Mouse (Mus musculus) spleen, adult 2 months (tissue): Measurements from ENCODE around the gene Gpat3.

ENCODE experiments used
- CTCF ChIP-seq: fragments of 200-500 bp; IDR thresholded peaks from 2 replicates; pipeline ENCODE4 v1.5.1; 2011; ENCODE audit warnings: mild to moderate bottlenecking, inconsistent platforms; ENCODE audit not compliant: insufficient read depth, insufficient read length, insufficient replicate concordance; ENCODE audit errors: extremely low read depth
- POLR2A ChIP-seq: fragments of 200-500 bp; IDR thresholded peaks from 2 replicates; pipeline ENCODE4 v1.6.1; 2011; ENCODE audit warnings: low read depth, low read length, inconsistent platforms

GRCm38 (mm10) chr5:100912366-100912765 is 66.9 kb downstream of the Gpat3 start:
- no peak for TF ChIP-seq POLR2A
- no peak for TF ChIP-seq CTCF
